Mouse (Mus musculus): Measurements from ENCODE around the gene Hs3st1. TPM values are rescaled to one million over a fixed set of nuclear protein-coding genes. Genes with fewer than 3 reads are reported as not detected.
A peak's percentile ranks its signal among the peaks of the same experiment; 100 is the strongest.

The Hs3st1 gene
- polyA plus RNA-seq, 1 experiment: 0.07 TPM

DNA sequence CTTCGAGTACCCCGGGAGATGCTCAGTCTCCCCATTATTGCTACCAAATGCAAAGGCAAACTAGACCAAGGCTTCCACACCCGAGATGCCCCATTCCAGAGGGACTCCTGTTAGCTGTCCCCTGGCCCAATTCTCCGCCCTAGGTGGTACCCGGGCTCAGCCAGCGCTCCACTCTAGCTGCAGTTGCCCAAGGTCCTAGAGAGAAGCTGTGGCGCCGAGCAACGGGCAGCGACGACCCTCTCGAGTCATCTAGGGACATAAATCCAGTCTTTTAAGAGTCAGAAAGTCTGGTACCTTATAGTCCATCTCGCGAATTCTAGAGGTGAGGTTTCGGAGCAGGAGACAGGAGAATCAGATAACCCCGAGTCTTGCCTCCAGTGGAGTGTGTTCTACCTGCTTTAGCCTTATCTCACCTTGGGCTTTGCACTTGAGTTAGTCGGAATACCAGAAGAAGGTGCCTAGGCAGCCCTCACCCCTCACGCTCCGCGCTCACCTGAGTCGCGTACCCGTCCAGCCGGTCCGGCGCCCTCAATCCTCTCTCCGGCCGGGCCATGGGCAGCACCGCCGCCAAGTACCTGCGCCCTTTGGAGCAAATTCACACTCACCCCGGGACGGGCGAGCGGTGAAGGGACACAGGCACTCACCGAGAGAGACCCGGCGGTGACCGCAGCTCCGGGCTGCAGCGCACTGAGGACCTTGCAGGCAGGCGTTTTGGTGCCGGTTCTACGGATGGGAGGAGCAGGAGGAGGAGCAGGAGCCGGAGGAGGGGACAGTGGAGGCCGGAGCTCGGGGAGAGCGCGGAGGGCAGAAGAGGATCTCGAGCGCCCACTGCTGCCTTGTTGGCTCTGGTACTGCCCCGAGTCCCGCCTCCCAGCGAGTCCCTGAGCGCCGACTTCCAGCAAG, 111.1 kb downstream of the Hs3st1 start:
- peaks cover 31% of the 10 kb centered on the region for H3K27me3 ChIP-seq (ENCODE audit: control insufficient read depth)
- no peak for TF ChIP-seq TAL1 (IDR thresholded peaks at IDR 0.05; ENCODE audit: low read length)
- TF ChIP-seq GATA1 (IDR thresholded peaks at IDR 0.05; ENCODE audit: low read length): no peak
- peak overlapping the region; percentile 29 for H3K4me3 ChIP-seq (replicated peaks)
- H3K36me3 ChIP-seq (ENCODE audit: control insufficient read depth): no peaks in the 10 kb centered on the region
- H3K9me3 ChIP-seq (ENCODE audit: control insufficient read depth, low read length): no peaks in the 10 kb centered on the region
- H3K4me1 ChIP-seq (ENCODE audit: control insufficient read depth): no peaks in the 10 kb centered on the region

DNA sequence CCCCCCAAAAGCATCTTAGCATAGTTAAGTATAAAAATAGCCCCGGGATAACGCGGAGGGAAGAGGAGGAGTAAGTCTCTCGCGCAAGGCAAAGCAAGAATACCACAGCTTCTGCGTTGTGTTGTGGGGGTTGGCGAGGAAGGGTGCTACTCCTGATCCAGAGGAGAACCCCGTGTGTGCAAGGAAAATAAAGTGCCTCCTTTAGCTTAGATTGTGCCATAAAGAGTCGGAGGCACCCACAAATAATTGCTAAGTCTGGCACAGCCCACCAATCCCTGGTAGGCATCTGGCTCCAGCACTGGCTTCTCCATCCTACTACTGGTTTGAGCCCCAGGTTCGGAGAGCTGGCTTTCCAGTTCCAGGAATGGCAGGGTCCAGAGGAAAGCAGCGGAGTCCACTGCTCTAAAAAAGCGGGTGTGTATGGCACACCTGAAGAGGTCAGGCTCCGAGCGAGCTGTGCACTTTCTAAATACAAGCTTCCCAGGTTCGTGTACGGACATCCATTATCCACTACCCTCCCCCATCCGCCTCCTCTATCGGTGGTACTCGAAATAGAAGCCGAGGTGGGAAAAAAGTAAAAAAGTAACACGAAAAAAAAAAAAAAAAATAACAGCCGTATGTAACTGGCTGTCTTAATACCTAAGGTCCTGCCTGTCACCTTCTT, 111.9 kb downstream of the Hs3st1 start:
- peaks cover 31% of the 10 kb centered on the region for H3K27me3 ChIP-seq (ENCODE audit: control insufficient read depth)
- no peaks in the 10 kb centered on the region for H3K9me3 ChIP-seq (ENCODE audit: control insufficient read depth, low read length)
- TF ChIP-seq TAL1 (IDR thresholded peaks at IDR 0.05; ENCODE audit: low read length) (no peak), GATA1 (IDR thresholded peaks at IDR 0.05; ENCODE audit: low read length) (no peak)
- no peaks in the 10 kb centered on the region for H3K4me1 ChIP-seq (ENCODE audit: control insufficient read depth)
- no peaks in the 10 kb centered on the region for H3K36me3 ChIP-seq (ENCODE audit: control insufficient read depth)
- no peak overlapping the region for H3K4me3 ChIP-seq (replicated peaks)

DNA sequence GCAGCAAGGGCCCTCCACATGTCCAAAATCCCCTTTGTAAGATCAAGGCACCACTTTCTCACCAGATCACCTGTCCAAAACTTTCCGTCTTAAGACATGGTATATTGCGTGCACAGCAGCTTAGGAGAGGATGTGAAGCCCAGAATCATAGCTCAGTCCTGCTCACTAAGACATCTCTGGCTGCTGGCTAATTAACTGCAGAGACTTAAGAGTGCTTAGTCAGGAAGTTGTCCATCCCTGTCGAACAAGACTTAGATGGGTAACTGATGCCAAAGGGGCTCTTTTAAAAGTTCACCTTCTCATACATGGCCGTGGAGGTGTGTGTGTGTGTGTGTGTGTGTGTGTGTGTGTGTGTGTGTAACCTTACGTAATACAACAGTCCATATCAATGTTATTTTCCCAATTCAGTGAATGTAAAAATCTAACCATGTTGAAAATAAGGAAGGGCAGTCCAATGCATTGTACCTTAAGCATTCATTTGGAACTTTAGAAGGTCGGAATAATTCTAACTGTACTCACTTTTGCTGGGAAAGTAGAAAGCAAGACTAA, 113.0 kb downstream of the Hs3st1 start:
- peaks cover 31% of the 10 kb centered on the region for H3K27me3 ChIP-seq (ENCODE audit: control insufficient read depth)
- TF ChIP-seq TAL1 (IDR thresholded peaks at IDR 0.05; ENCODE audit: low read length) (no peak), GATA1 (IDR thresholded peaks at IDR 0.05; ENCODE audit: low read length) (no peak)
- H3K9me3 ChIP-seq (ENCODE audit: control insufficient read depth, low read length): no peaks in the 10 kb centered on the region
- H3K36me3 ChIP-seq (ENCODE audit: control insufficient read depth): no peaks in the 10 kb centered on the region
- H3K4me1 ChIP-seq (ENCODE audit: control insufficient read depth): no peaks in the 10 kb centered on the region
- no peak overlapping the region for H3K4me3 ChIP-seq (replicated peaks)

DNA sequence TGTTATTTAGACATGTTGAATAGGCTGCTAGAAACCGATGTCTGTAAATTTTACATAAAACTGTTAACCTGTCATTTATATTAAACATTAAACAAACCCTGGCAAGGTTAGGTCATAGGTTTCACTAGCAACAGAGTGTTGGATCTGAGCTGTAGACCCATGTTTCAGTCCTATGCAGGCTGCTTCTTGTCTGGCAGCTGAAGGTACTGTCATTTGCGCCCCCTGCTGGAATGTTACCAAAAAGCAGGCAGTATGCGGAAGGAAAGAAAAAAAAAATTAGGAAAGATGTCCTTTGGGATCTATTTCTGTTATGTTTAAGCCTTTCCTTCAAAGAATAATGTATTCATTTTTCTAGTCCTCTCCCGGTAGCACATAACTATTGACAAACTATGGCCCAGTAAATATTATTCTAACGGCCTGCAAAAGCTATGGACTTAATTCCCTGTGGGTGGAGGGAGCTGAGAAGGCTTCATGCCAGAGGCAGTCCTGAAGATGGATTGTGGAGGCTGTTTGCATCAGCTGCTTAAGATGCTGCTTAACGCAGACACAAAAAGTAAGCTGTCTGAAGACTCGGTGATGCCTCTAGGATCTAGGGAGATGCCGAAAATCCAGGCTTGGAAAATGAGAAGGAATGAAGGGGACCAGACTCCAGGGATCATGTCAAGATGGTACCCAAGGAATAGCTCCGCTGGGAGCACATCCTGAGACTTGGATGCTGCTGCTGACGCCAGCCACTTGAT, 115.7 kb downstream of the Hs3st1 start:
- Histone ChIP-seq H3K4me1 (ENCODE audit: control insufficient read depth) (no peaks in the 10 kb centered on the region), H3K9me3 (ENCODE audit: control insufficient read depth, low read length) (no peaks in the 10 kb centered on the region), H3K4me3 (replicated peaks) (no peak overlapping the region), H3K36me3 (ENCODE audit: control insufficient read depth) (no peaks in the 10 kb centered on the region), H3K27me3 (ENCODE audit: control insufficient read depth) (peaks cover 19% of the 10 kb centered on the region)
- TF ChIP-seq TAL1 (IDR thresholded peaks at IDR 0.05; ENCODE audit: low read length): no peak
- no peak for TF ChIP-seq GATA1 (IDR thresholded peaks at IDR 0.05; ENCODE audit: low read length)

DNA sequence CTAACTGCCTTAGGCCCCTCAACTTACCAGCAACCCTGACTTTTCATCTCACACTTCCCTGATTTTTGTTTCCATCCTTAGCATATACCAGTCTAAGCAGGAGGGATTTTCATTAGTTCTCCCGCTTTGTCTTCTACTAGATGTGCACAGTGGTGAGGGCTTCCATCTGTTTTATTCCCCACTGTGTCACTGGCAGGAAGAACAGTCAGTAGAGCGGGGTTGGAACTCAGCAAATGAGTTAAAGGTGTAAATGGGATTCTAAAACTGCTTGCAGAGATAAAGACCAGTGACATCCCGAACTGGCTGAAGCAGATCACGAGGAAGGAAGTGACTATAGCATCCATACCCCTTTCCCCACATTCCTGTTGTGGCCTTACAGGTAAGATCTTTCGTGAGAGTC, 116.3 kb downstream of the Hs3st1 start:
- H3K36me3 ChIP-seq (ENCODE audit: control insufficient read depth): no peaks in the 10 kb centered on the region
- no peaks in the 10 kb centered on the region for H3K9me3 ChIP-seq (ENCODE audit: control insufficient read depth, low read length)
- H3K4me1 ChIP-seq (ENCODE audit: control insufficient read depth): no peaks in the 10 kb centered on the region
- peaks cover 12% of the 10 kb centered on the region for H3K27me3 ChIP-seq (ENCODE audit: control insufficient read depth)
- no peak for TF ChIP-seq TAL1 (IDR thresholded peaks at IDR 0.05; ENCODE audit: low read length)
- TF ChIP-seq GATA1 (IDR thresholded peaks at IDR 0.05; ENCODE audit: low read length): no peak
- H3K4me3 ChIP-seq (replicated peaks): no peak overlapping the region

DNA sequence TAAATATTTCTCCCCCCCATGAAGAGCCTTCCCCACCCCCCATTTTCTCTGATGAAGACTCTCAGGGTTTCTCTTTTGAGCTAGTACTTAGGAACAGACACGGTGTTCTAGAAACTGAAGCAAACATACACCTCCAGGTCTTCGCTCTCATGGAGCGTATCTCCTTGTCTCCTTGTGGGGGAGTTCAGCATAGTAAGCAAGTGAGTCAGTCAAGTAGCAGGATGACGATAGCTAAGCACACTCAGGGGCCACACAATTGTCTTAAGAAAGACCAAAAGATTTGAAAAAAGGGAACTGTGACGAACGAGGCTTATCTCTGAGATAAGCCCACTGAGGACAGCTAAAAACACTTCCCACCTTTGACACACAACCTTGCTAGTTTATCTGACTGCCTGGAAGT, 117.4 kb downstream of the Hs3st1 start:
- Histone ChIP-seq H3K27me3 (ENCODE audit: control insufficient read depth) (peaks cover 2% of the 10 kb centered on the region), H3K9me3 (ENCODE audit: control insufficient read depth, low read length) (no peaks in the 10 kb centered on the region), H3K4me1 (ENCODE audit: control insufficient read depth) (no peaks in the 10 kb centered on the region), H3K36me3 (ENCODE audit: control insufficient read depth) (no peaks in the 10 kb centered on the region), H3K4me3 (replicated peaks) (no peak overlapping the region)
- TF ChIP-seq GATA1 (IDR thresholded peaks at IDR 0.05; ENCODE audit: low read length): no peak
- TF ChIP-seq TAL1 (IDR thresholded peaks at IDR 0.05; ENCODE audit: low read length): no peak

DNA sequence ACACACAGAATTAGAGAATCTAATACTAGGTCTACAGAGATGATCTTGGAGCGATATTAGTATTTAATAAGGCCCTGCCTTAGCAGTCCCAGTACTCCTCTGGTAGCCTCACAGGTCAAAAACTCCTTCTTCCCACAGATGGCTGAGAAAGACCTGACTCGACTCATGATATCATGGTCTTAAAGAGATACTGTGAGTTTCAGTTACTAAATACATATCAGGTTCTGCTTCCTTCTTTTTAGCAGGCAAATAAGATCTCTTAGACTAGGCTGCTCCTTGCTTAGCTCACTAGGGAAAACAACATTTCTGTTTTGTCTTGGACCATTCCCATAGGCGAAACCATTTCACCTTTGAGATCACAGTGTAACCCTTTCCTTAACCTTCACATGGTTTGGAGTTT, 119.2 kb downstream of the Hs3st1 start:
- Histone ChIP-seq H3K36me3 (ENCODE audit: control insufficient read depth) (no peaks in the 10 kb centered on the region), H3K4me1 (ENCODE audit: control insufficient read depth) (no peaks in the 10 kb centered on the region), H3K4me3 (replicated peaks) (no peak overlapping the region), H3K9me3 (ENCODE audit: control insufficient read depth, low read length) (no peaks in the 10 kb centered on the region), H3K27me3 (ENCODE audit: control insufficient read depth) (no peaks in the 10 kb centered on the region)
- TF ChIP-seq GATA1 (IDR thresholded peaks at IDR 0.05; ENCODE audit: low read length) (no peak), TAL1 (IDR thresholded peaks at IDR 0.05; ENCODE audit: low read length) (no peak)

DNA sequence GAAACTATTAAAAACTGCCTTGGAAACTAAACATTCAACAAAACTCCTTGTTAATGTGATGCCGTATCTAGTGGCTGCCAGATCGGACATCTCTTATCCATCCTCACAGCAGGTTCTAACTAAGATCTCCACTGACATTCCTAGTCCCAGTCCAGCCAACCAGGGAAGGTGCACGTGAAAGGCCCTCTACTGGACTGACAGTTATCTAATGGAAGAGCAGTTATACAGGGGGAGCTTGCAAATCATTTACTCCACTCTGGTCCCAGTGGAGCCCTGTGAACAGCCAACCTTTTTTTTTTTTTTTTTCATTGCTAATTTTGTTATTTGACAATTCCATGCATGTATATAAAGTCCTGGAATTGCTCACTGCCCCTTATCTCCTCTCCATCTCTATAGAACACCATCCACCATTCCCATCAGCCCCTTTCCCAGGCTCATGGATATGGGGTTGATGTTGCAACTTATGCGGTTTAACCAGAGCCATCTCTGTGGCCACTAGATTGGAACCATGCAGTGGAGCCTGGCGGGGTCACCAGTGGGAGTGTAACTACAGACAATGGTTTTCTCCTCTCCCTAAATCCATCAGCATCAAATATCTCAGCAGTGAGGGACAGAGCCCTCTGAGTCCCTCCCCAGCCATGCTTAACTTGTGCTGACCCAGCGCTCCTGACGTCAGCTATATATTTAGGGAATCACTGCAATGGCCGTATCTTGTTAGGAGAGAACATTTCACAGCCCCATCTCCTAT, 120.8 kb downstream of the Hs3st1 start:
- TF ChIP-seq TAL1 (IDR thresholded peaks at IDR 0.05; ENCODE audit: low read length): no peak
- TF ChIP-seq GATA1 (IDR thresholded peaks at IDR 0.05; ENCODE audit: low read length): no peak

More for the DNA sequence above, 120.8 kb downstream of the Hs3st1 start:
- no peaks in the 10 kb centered on the region for H3K9me3 ChIP-seq (ENCODE audit: control insufficient read depth, low read length)
- H3K27me3 ChIP-seq (ENCODE audit: control insufficient read depth): no peaks in the 10 kb centered on the region
- no peaks in the 10 kb centered on the region for H3K36me3 ChIP-seq (ENCODE audit: control insufficient read depth)
- no peaks in the 10 kb centered on the region for H3K4me1 ChIP-seq (ENCODE audit: control insufficient read depth)
- H3K4me3 ChIP-seq (replicated peaks): no peak overlapping the region

Data from erythroblast, embryonic 14.5 days (primary cell).